Mouse (Mus musculus): ENCODE data around the gene Fgfr2. TPM values are rescaled to one million over a fixed set of nuclear protein-coding genes. Genes with fewer than 3 reads are reported as not detected.

Fgfr2 gene
- total and polyA plus RNA-seq, 2 experiments from 2014 or later, result 17.1 to 47.6 TPM

- H3K4me2 ChIP-seq (ENCODE audit: low read depth), result no peak overlapping the region
- H3K27me3 ChIP-seq (ENCODE audit: insufficient read depth, low read length), result no peaks in the 10 kb centered on the region
- H3K36me3 ChIP-seq (ENCODE audit: insufficient read depth), result no peaks in the 10 kb centered on the region
- no peak overlapping the region for H3K27ac ChIP-seq (ENCODE audit: low read depth, low read length)
- H3K9me3 ChIP-seq (ENCODE audit: low read length), result no peaks in the 10 kb centered on the region
- no peaks in the 10 kb centered on the region for H3K4me1 ChIP-seq (ENCODE audit: insufficient read depth)
- H3K9ac ChIP-seq, result no peak overlapping the region
- ATAC-seq, result peak; percentile 69
- peak; percentile 32 for TF ChIP-seq CTCF (IDR thresholded peaks at IDR 0.05; ENCODE audit: low read depth)
- no peak overlapping the region for H3K4me3 ChIP-seq (ENCODE audit: low read depth, low read length)
- no peak for DNase-seq
- 90% methylated on average over 5 of the region's 5 CpGs for WGBS
These were observed 323.8 kb downstream of the Fgfr2 start for GRCm38 (mm10) chr7:132799119-132800016.

- TF ChIP-seq CTCF (IDR thresholded peaks at IDR 0.05; ENCODE audit: low read depth), result no peak
- H3K27me3 ChIP-seq (ENCODE audit: insufficient read depth, low read length), result no peaks in the 10 kb centered on the region
- DNase-seq (no peak), ATAC-seq (no peak)
- H3K4me3 ChIP-seq (ENCODE audit: low read depth, low read length), result no peak overlapping the region
- H3K27ac ChIP-seq (ENCODE audit: low read depth, low read length), result no peak overlapping the region
- WGBS, result 91% methylated on average over 5 of the region's 5 CpGs
- H3K4me1 ChIP-seq (ENCODE audit: insufficient read depth), result no peaks in the 10 kb centered on the region
- H3K4me2 ChIP-seq (ENCODE audit: low read depth), result no peak overlapping the region
- H3K36me3 ChIP-seq (ENCODE audit: insufficient read depth), result no peaks in the 10 kb centered on the region
- no peak overlapping the region for H3K9ac ChIP-seq
- H3K9me3 ChIP-seq (ENCODE audit: low read length), result no peaks in the 10 kb centered on the region
These were observed 328.0 kb downstream of the Fgfr2 start for GRCm38 (mm10) chr7:132795141-132795540.

GRCm38 (mm10) chr7:132793467-132793866 is 329.7 kb downstream of the Fgfr2 start:
- Histone ChIP-seq H3K36me3 (ENCODE audit: insufficient read depth) (no peaks in the 10 kb centered on the region), H3K9me3 (ENCODE audit: low read length) (no peaks in the 10 kb centered on the region), H3K27ac (ENCODE audit: low read depth, low read length) (no peak overlapping the region), H3K4me1 (ENCODE audit: insufficient read depth) (no peaks in the 10 kb centered on the region), H3K27me3 (ENCODE audit: insufficient read depth, low read length) (no peaks in the 10 kb centered on the region), H3K4me3 (ENCODE audit: low read depth, low read length) (no peak overlapping the region), H3K9ac (no peak overlapping the region), H3K4me2 (ENCODE audit: low read depth) (no peak overlapping the region)
- 78% methylated on average over 6 of the region's 6 CpGs for WGBS
- ATAC-seq (no peak; the same call in 1 of the 2 replicates), DNase-seq (no peak)
- TF ChIP-seq CTCF (IDR thresholded peaks at IDR 0.05; ENCODE audit: low read depth), result no peak

- no peak overlapping the region for H3K4me2 ChIP-seq (ENCODE audit: low read depth)
These were observed 332.5 kb downstream of the Fgfr2 start for GRCm38 (mm10) chr7:132790447-132791219.

GRCm38 (mm10) chr7:132788826-132789225 is 334.3 kb downstream of the Fgfr2 start:
- H3K27ac ChIP-seq (ENCODE audit: low read depth, low read length), result no peak overlapping the region
- peaks cover 9% of the 10 kb centered on the region for H3K4me1 ChIP-seq (ENCODE audit: insufficient read depth)
- ATAC-seq (no peak), DNase-seq (no peak)
- 89% methylated on average over 13 of the region's 13 CpGs for WGBS
- no peaks in the 10 kb centered on the region for H3K36me3 ChIP-seq (ENCODE audit: insufficient read depth)
- H3K4me2 ChIP-seq (ENCODE audit: low read depth), result no peak overlapping the region
- no peak overlapping the region for H3K4me3 ChIP-seq (ENCODE audit: low read depth, low read length)
- H3K9me3 ChIP-seq (ENCODE audit: low read length), result no peaks in the 10 kb centered on the region
- H3K9ac ChIP-seq, result no peak overlapping the region
- TF ChIP-seq CTCF (IDR thresholded peaks at IDR 0.05; ENCODE audit: low read depth), result no peak
- no peaks in the 10 kb centered on the region for H3K27me3 ChIP-seq (ENCODE audit: insufficient read depth, low read length)

More at GRCm38 (mm10) chr7:132790447-132791219, 332.5 kb downstream of the Fgfr2 start:
- no peak overlapping the region for H3K9ac ChIP-seq
- TF ChIP-seq CTCF (IDR thresholded peaks at IDR 0.05; ENCODE audit: low read depth), result no peak
- H3K4me1 ChIP-seq (ENCODE audit: insufficient read depth), result peaks cover 9% of the 10 kb centered on the region
- ATAC-seq (no peak), DNase-seq (no peak)
- WGBS, result 91% methylated on average over 14 of the region's 14 CpGs
- no peaks in the 10 kb centered on the region for H3K36me3 ChIP-seq (ENCODE audit: insufficient read depth)
- H3K9me3 ChIP-seq (ENCODE audit: low read length), result no peaks in the 10 kb centered on the region
- no peak overlapping the region for H3K27ac ChIP-seq (ENCODE audit: low read depth, low read length)
- no peaks in the 10 kb centered on the region for H3K27me3 ChIP-seq (ENCODE audit: insufficient read depth, low read length)
- H3K4me3 ChIP-seq (ENCODE audit: low read depth, low read length), result no peak overlapping the region

- Histone ChIP-seq H3K4me2 (ENCODE audit: low read depth) (no peak overlapping the region), H3K4me3 (ENCODE audit: low read depth, low read length) (no peak overlapping the region), H3K27me3 (ENCODE audit: insufficient read depth, low read length) (no peaks in the 10 kb centered on the region), H3K36me3 (ENCODE audit: insufficient read depth) (no peaks in the 10 kb centered on the region), H3K4me1 (ENCODE audit: insufficient read depth) (peaks cover 9% of the 10 kb centered on the region), H3K27ac (ENCODE audit: low read depth, low read length) (no peak overlapping the region), H3K9me3 (ENCODE audit: low read length) (no peaks in the 10 kb centered on the region), H3K9ac (no peak overlapping the region)
- no peak for TF ChIP-seq CTCF (IDR thresholded peaks at IDR 0.05; ENCODE audit: low read depth)
- no peak for ATAC-seq
- 93% methylated on average over 4 of the region's 4 CpGs for WGBS
- no peak for DNase-seq
These were observed 335.5 kb downstream of the Fgfr2 start for GRCm38 (mm10) chr7:132787496-132788190.

Measured in forebrain, postnatal 0 days (tissue).